Mouse (Mus musculus) telencephalon, adult 2 months (tissue): Measurements from ENCODE around the gene Dclre1c.
A peak's percentile ranks its signal among the peaks of the same experiment; 100 is the strongest.
"Not testable (repeated sequence)": the region's sequence is repeated elsewhere in the genome, so short reads cannot be mapped to it uniquely, and the experiment has no call there.

Experiments
- DNase-seq: peaks from one replicate; pipeline ENCODE4 v3.0.0-alpha.2; 2011; ENCODE audit warnings: low read depth, low spot score

Dclre1c gene

GRCm38 (mm10) chr2:3423841-3424578 is at the start of gene Dclre1c:
Gene Dclre1c (plus strand): TSS chr2:3424131.
- DNase-seq = peak; percentile 94

- DNase-seq = no peak
Observed at GRCm38 (mm10) chr2:3387105-3387860, 36.6 kb upstream of the Dclre1c start.

GRCm38 (mm10) chr2:3391945-3392344 is 32.0 kb upstream of the Dclre1c start:
- DNase-seq = no peak

GRCm38 (mm10) chr2:3397110-3397509 is 26.8 kb upstream of the Dclre1c start, which contains the start of gene Olah:
Gene Olah (minus strand): TSS chr2:3397210.
- not testable (repeated sequence) for DNase-seq

- DNase-seq = no peak
Observed at GRCm38 (mm10) chr2:3405981-3406380, 17.9 kb upstream of the Dclre1c start.

GRCm38 (mm10) chr2:3407756-3408155 is 16.2 kb upstream of the Dclre1c start:
- DNase-seq = no peak

- DNase-seq = no peak
Observed at GRCm38 (mm10) chr2:3414241-3414640, 9.7 kb upstream of the Dclre1c start.

- no peak for DNase-seq
Observed at GRCm38 (mm10) chr2:3415676-3416075, 8.3 kb upstream of the Dclre1c start.

- peak; percentile 74 for DNase-seq
Observed at GRCm38 (mm10) chr2:3418883-3419431, 5.0 kb upstream of the Dclre1c start.

GRCm38 (mm10) chr2:3420157-3420556 is 3.8 kb upstream of the Dclre1c start:
- peak; percentile 47 for DNase-seq

GRCm38 (mm10) chr2:3422548-3422947 is 1.4 kb upstream of the Dclre1c start, which contains the start of gene Meig1:
Gene Meig1 (minus strand): TSS chr2:3422648.
- DNase-seq = no peak

- DNase-seq = no peak
Observed at GRCm38 (mm10) chr2:3424579-3424910, 614 bp downstream of the Dclre1c start.

GRCm38 (mm10) chr2:3430956-3431355 is 7.0 kb downstream of the Dclre1c start:
- no peak for DNase-seq

- DNase-seq = no peak
Observed at GRCm38 (mm10) chr2:3435369-3436061, 11.6 kb downstream of the Dclre1c start.

GRCm38 (mm10) chr2:3437956-3438355 is 14.0 kb downstream of the Dclre1c start:
- no peak for DNase-seq

- DNase-seq = no peak
Observed at GRCm38 (mm10) chr2:3444206-3444605, 20.3 kb downstream of the Dclre1c start.

GRCm38 (mm10) chr2:3445984-3446383 is 22.1 kb downstream of the Dclre1c start:
- DNase-seq = no peak

- DNase-seq = peak; percentile 81
Observed at GRCm38 (mm10) chr2:3449431-3449830, 25.5 kb downstream of the Dclre1c start.

- DNase-seq = no peak
Observed at GRCm38 (mm10) chr2:3453096-3453495, 29.2 kb downstream of the Dclre1c start.

GRCm38 (mm10) chr2:3456590-3456989 is 32.7 kb downstream of the Dclre1c start:
- DNase-seq = no peak

- no peak for DNase-seq
Observed at GRCm38 (mm10) chr2:3473891-3474290, 50.0 kb downstream of the Dclre1c start.

- peak; percentile 32 for DNase-seq
Observed at GRCm38 (mm10) chr2:3474361-3474805, 50.5 kb downstream of the Dclre1c start.
